Mouse (Mus musculus) kidney, embryonic 16.5 days (tissue): ENCODE measurements around the gene Fam209. TPM values are rescaled to one million over a fixed set of nuclear protein-coding genes. Genes with fewer than 3 reads are reported as not detected.

Experiments used
- ATAC-seq: fragments of 200-750 bp; cut with Nextera tagmentation; 2 replicates; pipeline ENCODE4 v1.8.0; 2017; ENCODE audit warnings: moderate TSS enrichment; ENCODE audit not compliant: low FRiP score, low TSS enrichment
- H3K27ac ChIP-seq: fragments of 300-500 bp; sonication (generic); 2 replicates; pipeline ENCODE4 v1.5.1; 2014; ENCODE audit warnings: low read length
- H3K27me3 ChIP-seq: fragments of 300-500 bp; sonication (generic); 2 replicates; pipeline ENCODE4 v1.6.1; 2014; ENCODE audit warnings: low read length, control low read depth, mixed read lengths; ENCODE audit not compliant: insufficient read depth
- H3K36me3 ChIP-seq: fragments of 300-500 bp; sonication (generic); 2 replicates; pipeline ENCODE4 v1.6.1; 2014; ENCODE audit warnings: low read length, control low read depth, mixed read lengths; ENCODE audit not compliant: insufficient read depth
- H3K4me1 ChIP-seq: fragments of 300-500 bp; sonication (generic); 2 replicates; pipeline ENCODE4 v1.6.1; 2014; ENCODE audit warnings: low read length, control low read depth, mixed read lengths; ENCODE audit not compliant: insufficient read depth
- H3K4me2 ChIP-seq: fragments of 300-500 bp; sonication (generic); replicated peaks from 2 replicates; pipeline ENCODE4 v1.6.1; 2014; ENCODE audit warnings: low read depth, low read length
- H3K4me3 ChIP-seq: fragments of 300-500 bp; sonication (generic); 2 replicates; pipeline ENCODE4 v1.5.1; 2014; ENCODE audit warnings: mild to moderate bottlenecking, low read length
- H3K9ac ChIP-seq: fragments of 300-500 bp; sonication (generic); replicated peaks from 2 replicates; pipeline ENCODE4 v1.6.1; 2014; ENCODE audit warnings: low read length
- H3K9me3 ChIP-seq: fragments of 300-500 bp; sonication (generic); 2 replicates; pipeline ENCODE4 v1.6.1; 2016; ENCODE audit warnings: low read length, control low read depth
- WGBS: fragments of 180-500 bp; shearing (Covaris S2); extraction: QIAGEN DNeasy Blood & Tissue Kit; methylation state at CpG from one replicate; pipeline ENCODE4 v1.1.7; 2014; 5-methylcytosine and 5-hydroxymethylcytosine counted together
- polyA plus RNA-seq: library from polyadenylated mRNA; unstranded; fragments of >200 nt; fragmentation: Nextera tagmentation; extraction: Ambion mirVana; gene quantifications from 2 replicates; pipeline ENCODE4 v1.2.1, GENCODE M21; 2015

Gene Fam209
- 0.64 TPM in 1 of 2 replicates, not detected in the other for polyA plus RNA-seq

GRCm38 (mm10) chr2:172472318-172472717 lies at the start of gene Fam209:
Gene Fam209, plus strand, starts transcription at chr2:172472520.
- no peak within 1 kb of the TSS for H3K9ac ChIP-seq
- no peaks in the 10 kb centered on the region for H3K9me3 ChIP-seq
- ATAC-seq: no peak
- H3K4me2 ChIP-seq: no peak within 1 kb of the TSS
- no peak within 1 kb of the TSS for H3K4me3 ChIP-seq
- peaks cover 12% of the 10 kb centered on the region; the same call in 1 of the 2 replicates for H3K4me1 ChIP-seq
- H3K27me3 ChIP-seq: no peaks in the 10 kb centered on the region
- 0 out of 2 replicates have a peak within 1 kb of the TSS, but pooled peaks have one; percentile 11 for H3K27ac ChIP-seq
- WGBS: 91% methylated on average over 11 of the region's 11 CpGs
- peaks cover 11% of the 10 kb centered on the region for H3K36me3 ChIP-seq

GRCm38 (mm10) chr2:172430609-172431008 lies 41.7 kb upstream of the Fam209 start:
- Histone ChIP-seq H3K36me3 (no peaks in the 10 kb centered on the region), H3K4me3 (no peak overlapping the region), H3K9ac (no peak overlapping the region), H3K9me3 (no peaks in the 10 kb centered on the region), H3K27ac (no peak overlapping the region), H3K27me3 (no peaks in the 10 kb centered on the region), H3K4me2 (no peak overlapping the region), H3K4me1 (no peaks in the 10 kb centered on the region)
- WGBS: 53% methylated on average over 1 of the region's 1 CpGs
- ATAC-seq: peak; percentile 54; the same call in 1 of the 2 replicates

- WGBS: 48% methylated on average over 5 of the region's 5 CpGs
- Histone ChIP-seq H3K4me3 (no peak overlapping the region), H3K27ac (no peak overlapping the region), H3K9ac (no peak overlapping the region), H3K4me2 (no peak overlapping the region), H3K9me3 (no peaks in the 10 kb centered on the region), H3K27me3 (no peaks in the 10 kb centered on the region), H3K36me3 (no peaks in the 10 kb centered on the region), H3K4me1 (no peaks in the 10 kb centered on the region)
- ATAC-seq: no peak
Observed at GRCm38 (mm10) chr2:172433746-172434145, 38.6 kb upstream of the Fam209 start.

- 63% methylated on average over 16 of the region's 16 CpGs for WGBS
- Histone ChIP-seq H3K27ac (no peak overlapping the region), H3K36me3 (no peaks in the 10 kb centered on the region), H3K4me2 (no peak overlapping the region), H3K4me1 (peaks cover 15% of the 10 kb centered on the region), H3K27me3 (no peaks in the 10 kb centered on the region), H3K9ac (no peak overlapping the region), H3K4me3 (no peak overlapping the region), H3K9me3 (no peaks in the 10 kb centered on the region)
- no peak for ATAC-seq
Observed at GRCm38 (mm10) chr2:172437371-172437952, 34.9 kb upstream of the Fam209 start.

- Histone ChIP-seq H3K4me3 (peak within 1 kb of the TSS; percentile 76), H3K36me3 (no peaks in the 10 kb centered on the region), H3K9me3 (no peaks in the 10 kb centered on the region), H3K27ac (peak within 1 kb of the TSS; percentile 48; the same call in 1 of the 2 replicates), H3K4me2 (peak within 1 kb of the TSS; percentile 76), H3K4me1 (peaks cover 15% of the 10 kb centered on the region), H3K27me3 (no peaks in the 10 kb centered on the region), H3K9ac (peak within 1 kb of the TSS; percentile 76)
- 3% methylated on average over 35 of the region's 35 CpGs for WGBS
- ATAC-seq: peak; percentile 98
Observed at GRCm38 (mm10) chr2:172439843-172440639, 32.3 kb upstream of the Fam209 start, which contains the start of gene Rtf2. Gene Rtf2, plus strand, starts transcription at chr2:172440556.

- Histone ChIP-seq H3K9ac (peak overlapping the region; percentile 76), H3K4me1 (peaks cover 15% of the 10 kb centered on the region), H3K27ac (no peak overlapping the region), H3K4me2 (peak overlapping the region; percentile 76), H3K27me3 (no peaks in the 10 kb centered on the region), H3K36me3 (peaks cover 2% of the 10 kb centered on the region; the same call in 1 of the 2 replicates), H3K4me3 (peak overlapping the region; percentile 76), H3K9me3 (no peaks in the 10 kb centered on the region)
- peak; percentile 63 for ATAC-seq
- 0% methylated on average over 21 of the region's 21 CpGs for WGBS
Observed at GRCm38 (mm10) chr2:172440640-172441005, 31.7 kb upstream of the Fam209 start.

- Histone ChIP-seq H3K27me3 (no peaks in the 10 kb centered on the region), H3K9me3 (no peaks in the 10 kb centered on the region), H3K4me1 (peaks cover 15% of the 10 kb centered on the region), H3K9ac (peak overlapping the region; percentile 76), H3K27ac (no peak overlapping the region), H3K4me2 (peak overlapping the region; percentile 76), H3K36me3 (peaks cover 6% of the 10 kb centered on the region), H3K4me3 (peak overlapping the region; percentile 76)
- no peak for ATAC-seq
- 27% methylated on average over 6 of the region's 6 CpGs for WGBS
Observed at GRCm38 (mm10) chr2:172441176-172441575, 31.1 kb upstream of the Fam209 start.

- 96% methylated on average over 4 of the region's 4 CpGs for WGBS
- Histone ChIP-seq H3K4me1 (peaks cover 10% of the 10 kb centered on the region), H3K9ac (no peak overlapping the region), H3K27me3 (no peaks in the 10 kb centered on the region), H3K27ac (no peak overlapping the region), H3K4me2 (no peak overlapping the region), H3K9me3 (no peaks in the 10 kb centered on the region), H3K4me3 (no peak overlapping the region), H3K36me3 (peaks cover 32% of the 10 kb centered on the region)
- no peak for ATAC-seq
Observed at GRCm38 (mm10) chr2:172445617-172446016, 26.7 kb upstream of the Fam209 start.

- no peak overlapping the region for H3K4me3 ChIP-seq
- H3K4me1 ChIP-seq: no peaks in the 10 kb centered on the region
- 91% methylated on average over 6 of the region's 6 CpGs for WGBS
- H3K27me3 ChIP-seq: no peaks in the 10 kb centered on the region
- H3K9me3 ChIP-seq: no peaks in the 10 kb centered on the region
- H3K4me2 ChIP-seq: no peak overlapping the region
- ATAC-seq: no peak
- no peak overlapping the region for H3K9ac ChIP-seq
- H3K27ac ChIP-seq: no peak overlapping the region
- H3K36me3 ChIP-seq: peaks cover 41% of the 10 kb centered on the region
Observed at GRCm38 (mm10) chr2:172447317-172447716, 25.0 kb upstream of the Fam209 start.

GRCm38 (mm10) chr2:172448329-172448728 lies 24.0 kb upstream of the Fam209 start:
- H3K4me1 ChIP-seq: no peaks in the 10 kb centered on the region
- no peak overlapping the region for H3K4me3 ChIP-seq
- no peak overlapping the region for H3K27ac ChIP-seq
- H3K9me3 ChIP-seq: no peaks in the 10 kb centered on the region
- ATAC-seq: no peak
- H3K27me3 ChIP-seq: no peaks in the 10 kb centered on the region
- no peak overlapping the region for H3K9ac ChIP-seq
- WGBS: 94% methylated on average over 4 of the region's 4 CpGs
- H3K36me3 ChIP-seq: peaks cover 42% of the 10 kb centered on the region
- H3K4me2 ChIP-seq: no peak overlapping the region
